Mouse (Mus musculus) CH12.LX (cell line): ENCODE results near the gene Stau1. TPM values are rescaled to one million over a fixed set of nuclear protein-coding genes. Genes with fewer than 3 reads are reported as not detected.

Experiments
- DNase-seq: peaks from one replicate; pipeline ENCODE4 v3.0.0-alpha.2; 2013; ENCODE audit errors: extremely low read depth
- H3K27ac ChIP-seq: 2 replicates; pipeline ENCODE4 v1.5.1; 2012; ENCODE audit warnings: low read depth, mild to moderate bottlenecking, control low read depth, moderate library complexity; ENCODE audit not compliant: insufficient read depth
- H3K27me3 ChIP-seq: replicated peaks from 2 replicates; pipeline ENCODE3; 2012; ENCODE audit warnings: inconsistent platforms
- H3K36me3 ChIP-seq, 2 experiments: replicated peaks in 1 of 2; 2 replicates each; pipeline versions ENCODE3 to v1.6.1; 2012; ENCODE audit warnings: inconsistent platforms in 1 of 2, low read length in 1 of 2, mild to moderate bottlenecking in 1 of 2, mixed read lengths in 1 of 2, moderate library complexity in 1 of 2; ENCODE audit not compliant: control insufficient read depth in 1 of 2, insufficient read depth in 1 of 2
- H3K4me1 ChIP-seq, 2 experiments: 2 replicates each; pipeline ENCODE4 v1.6.1; 2012; ENCODE audit warnings: inconsistent platforms in 1 of 2, moderate library complexity in 1 of 2; ENCODE audit not compliant: insufficient read depth in 2 of 2, control insufficient read depth in 1 of 2
- H3K4me2 ChIP-seq: 2 replicates; pipeline ENCODE4 v1.6.1; 2012; ENCODE audit warnings: low read depth, mild to moderate bottlenecking, control low read depth; ENCODE audit not compliant: poor library complexity, insufficient read depth, severe bottlenecking
- H3K4me3 ChIP-seq, 3 experiments: fragments of 150-350 bp in 1 of 3; sonication (generic) in 1 of 3; replicated peaks in 1 of 3; 2 replicates each; pipeline versions ENCODE3 to v1.5.1; 2011 to 2012; ENCODE audit warnings: low read depth in 2 of 3, low read length in 2 of 3, mild to moderate bottlenecking in 2 of 3, moderate library complexity in 2 of 3, control low read depth in 1 of 3, improper control_type of control experiment in 1 of 3, inconsistent platforms in 1 of 3, mixed read lengths in 1 of 3; ENCODE audit not compliant: poor library complexity in 1 of 3
- H3K79me2 ChIP-seq: replicated peaks from 2 replicates; pipeline ENCODE4 v1.6.1; 2012; ENCODE audit warnings: mild to moderate bottlenecking, moderate library complexity; ENCODE audit not compliant: control insufficient read depth, poor library complexity, insufficient read depth, severe bottlenecking; ENCODE audit errors: extremely low read depth
- H3K9ac ChIP-seq: 2 replicates; pipeline ENCODE4 v1.6.1; 2012; ENCODE audit warnings: low read depth, mild to moderate bottlenecking, control low read depth, moderate library complexity; ENCODE audit not compliant: insufficient read depth
- H3K9me3 ChIP-seq: replicated peaks from 2 replicates; pipeline ENCODE3; 2012; ENCODE audit warnings: low read length, inconsistent platforms, mixed read lengths
- BHLHE40 ChIP-seq: IDR thresholded peaks from 2 replicates; pipeline ENCODE4 v1.6.1; 2011; ENCODE audit warnings: mild to moderate bottlenecking, low read depth, low read length, improper control_type of control experiment
- CHD1 ChIP-seq: IDR thresholded peaks from 2 replicates; pipeline ENCODE4 v1.6.1; 2012; ENCODE audit warnings: low read depth, low read length, improper control_type of control experiment, inconsistent platforms
- CHD2 ChIP-seq: IDR thresholded peaks from 2 replicates; pipeline ENCODE4 v1.6.1; 2011; ENCODE audit warnings: low read length, improper control_type of control experiment
- CTCF ChIP-seq, 2 experiments: IDR thresholded peaks in 1 of 2; conservative IDR thresholded peaks in 1 of 2; 2 replicates each; pipeline ENCODE4 v1.5.1; 2011 to 2012; ENCODE audit warnings: low read depth in 2 of 2, low read length in 2 of 2, improper control_type of control experiment in 1 of 2, inconsistent platforms in 1 of 2, mild to moderate bottlenecking in 1 of 2, moderate library complexity in 1 of 2
- E2F4 ChIP-seq: IDR thresholded peaks from 2 replicates; pipeline ENCODE4 v1.6.1; 2011; ENCODE audit warnings: low read depth, low read length, improper control_type of control experiment; ENCODE audit not compliant: insufficient replicate concordance
- ELF1 ChIP-seq: IDR thresholded peaks from 2 replicates; pipeline ENCODE4 v1.6.1; 2014; ENCODE audit warnings: low read depth, mild to moderate bottlenecking, inconsistent platforms, low read length, improper control_type of control experiment
- EP300 ChIP-seq: IDR thresholded peaks from 2 replicates; pipeline ENCODE4 v1.6.1; 2011; ENCODE audit warnings: low read length, improper control_type of control experiment
- ETS1 ChIP-seq: conservative IDR thresholded peaks from 2 replicates; pipeline ENCODE4 v1.6.1; 2012; ENCODE audit warnings: low read depth, mild to moderate bottlenecking, inconsistent platforms, low read length, improper control_type of control experiment, moderate library complexity
- GABPA ChIP-seq: IDR thresholded peaks from 2 replicates; pipeline ENCODE4 v1.6.1; 2012; ENCODE audit warnings: low read depth, low read length, improper control_type of control experiment, inconsistent platforms; ENCODE audit not compliant: insufficient replicate concordance
- HCFC1 ChIP-seq: IDR thresholded peaks from 2 replicates; pipeline ENCODE4 v1.6.1; 2012; ENCODE audit warnings: low read depth, mild to moderate bottlenecking, inconsistent platforms, low read length, improper control_type of control experiment
- IRF4 ChIP-seq: IDR thresholded peaks from 2 replicates; pipeline ENCODE4 v1.6.1; 2014; ENCODE audit warnings: low read depth, mild to moderate bottlenecking, inconsistent platforms, low read length, improper control_type of control experiment
- JUN ChIP-seq: IDR thresholded peaks from 2 replicates; pipeline ENCODE4 v1.6.1; 2011; ENCODE audit warnings: low read depth, mild to moderate bottlenecking, low read length, improper control_type of control experiment, moderate library complexity; ENCODE audit not compliant: insufficient read depth
- JUND ChIP-seq: conservative IDR thresholded peaks from 2 replicates; pipeline ENCODE4 v1.6.1; 2011; ENCODE audit warnings: low read depth, low read length, improper control_type of control experiment
- KAT2A ChIP-seq: IDR thresholded peaks from 2 replicates; pipeline ENCODE4 v1.6.1; 2012; ENCODE audit warnings: low read length, improper control_type of control experiment, inconsistent platforms; ENCODE audit not compliant: insufficient replicate concordance
- MAFK ChIP-seq: IDR thresholded peaks from 2 replicates; pipeline ENCODE4 v1.6.1; 2011; ENCODE audit warnings: low read length, improper control_type of control experiment; ENCODE audit not compliant: insufficient replicate concordance
- MAX ChIP-seq: IDR thresholded peaks from 2 replicates; pipeline ENCODE4 v1.6.1; 2011; ENCODE audit warnings: low read length, improper control_type of control experiment
- MAZ ChIP-seq: IDR thresholded peaks from 2 replicates; pipeline ENCODE4 v1.6.1; 2012; ENCODE audit warnings: low read depth, mild to moderate bottlenecking, inconsistent platforms, low read length, improper control_type of control experiment, moderate library complexity
- MEF2A ChIP-seq: IDR thresholded peaks from 2 replicates; pipeline ENCODE4 v1.6.1; 2014; ENCODE audit warnings: low read depth, mild to moderate bottlenecking, inconsistent platforms, low read length, improper control_type of control experiment, borderline replicate concordance
- MXI1 ChIP-seq: IDR thresholded peaks from 2 replicates; pipeline ENCODE4 v1.6.1; 2011; ENCODE audit warnings: mild to moderate bottlenecking, low read depth, low read length, improper control_type of control experiment
- MYC ChIP-seq: IDR thresholded peaks from 2 replicates; pipeline ENCODE4 v1.6.1; 2011; ENCODE audit warnings: low read depth, mild to moderate bottlenecking, improper control_type of control experiment, low read length
- NELFE ChIP-seq: IDR thresholded peaks from 2 replicates; pipeline ENCODE4 v1.6.1; 2011; ENCODE audit warnings: low read depth, low read length, improper control_type of control experiment
- NRF1 ChIP-seq: IDR thresholded peaks from 2 replicates; pipeline ENCODE4 v1.6.1; 2014; ENCODE audit warnings: low read depth, mild to moderate bottlenecking, inconsistent platforms, low read length, improper control_type of control experiment, moderate library complexity
- PAX5 ChIP-seq: IDR thresholded peaks from 2 replicates; pipeline ENCODE4 v1.6.1; 2012; ENCODE audit warnings: low read length, inconsistent platforms, mixed read lengths
- POLR2A ChIP-seq: IDR thresholded peaks from 2 replicates; pipeline ENCODE4 v1.6.1; 2011; ENCODE audit warnings: low read depth, mild to moderate bottlenecking, improper control_type of control experiment, low read length
- POLR2AphosphoS2 ChIP-seq: IDR thresholded peaks from 2 replicates; pipeline ENCODE4 v1.6.1; 2011; ENCODE audit warnings: low read depth, low read length, improper control_type of control experiment
- RAD21 ChIP-seq: IDR thresholded peaks from 2 replicates; pipeline ENCODE4 v1.6.1; 2011; ENCODE audit warnings: low read depth, mild to moderate bottlenecking, low read length, improper control_type of control experiment, moderate library complexity
- RCOR1 ChIP-seq: conservative IDR thresholded peaks from 2 replicates; pipeline ENCODE4 v1.6.1; 2012; ENCODE audit warnings: low read depth, mild to moderate bottlenecking, inconsistent platforms, low read length, improper control_type of control experiment
- SIN3A ChIP-seq: IDR thresholded peaks from 2 replicates; pipeline ENCODE4 v1.6.1; 2012; ENCODE audit warnings: low read length, improper control_type of control experiment, inconsistent platforms
- SMC3 ChIP-seq: IDR thresholded peaks from 2 replicates; pipeline ENCODE4 v1.6.1; 2011; ENCODE audit warnings: low read depth, low read length, improper control_type of control experiment
- TBP ChIP-seq: conservative IDR thresholded peaks from 2 replicates; pipeline ENCODE4 v1.6.1; 2011; ENCODE audit warnings: low read depth, low read length, improper control_type of control experiment
- TCF12 ChIP-seq: IDR thresholded peaks from 2 replicates; pipeline ENCODE4 v1.6.1; 2014; ENCODE audit warnings: low read depth, mild to moderate bottlenecking, inconsistent platforms, low read length, improper control_type of control experiment
- UBTF ChIP-seq: IDR thresholded peaks from 2 replicates; pipeline ENCODE4 v1.6.1; 2012; ENCODE audit warnings: low read depth, mild to moderate bottlenecking, inconsistent platforms, low read length, improper control_type of control experiment, moderate library complexity
- USF1 ChIP-seq: IDR thresholded peaks from 2 replicates; pipeline ENCODE4 v1.6.1; 2014; ENCODE audit warnings: low read depth, mild to moderate bottlenecking, inconsistent platforms, low read length, improper control_type of control experiment
- USF2 ChIP-seq: conservative IDR thresholded peaks from 2 replicates; pipeline ENCODE4 v1.6.1; 2011; ENCODE audit warnings: low read depth, low read length, improper control_type of control experiment
- ZC3H11A ChIP-seq: IDR thresholded peaks from 2 replicates; pipeline ENCODE4 v1.6.1; 2012; ENCODE audit warnings: low read depth, mild to moderate bottlenecking, inconsistent platforms, low read length, improper control_type of control experiment
- ZKSCAN1 ChIP-seq: IDR thresholded peaks from 2 replicates; pipeline ENCODE4 v1.6.1; 2012; ENCODE audit warnings: low read depth, inconsistent platforms, low read length, improper control_type of control experiment, borderline replicate concordance
- ZMIZ1 ChIP-seq: IDR thresholded peaks from 2 replicates; pipeline ENCODE4 v1.6.1; 2012; ENCODE audit warnings: low read depth, mild to moderate bottlenecking, inconsistent platforms, low read length, improper control_type of control experiment
- ZNF384 ChIP-seq: IDR thresholded peaks from 2 replicates; pipeline ENCODE4 v1.6.1; 2012; ENCODE audit warnings: low read depth, low read length, improper control_type of control experiment, inconsistent platforms
- dilution Hi-C: fragments of 300-500 bp; cut with MboI; formaldehyde crosslinking; loops from 2 replicates; pipeline ENCODE4 v1.14.3; 2020; ENCODE audit warnings: low sequenced_read_pairs; ENCODE audit not compliant: extremely low pct_unique_long_range_greater_than_20kb, extremely low pct_ligation_motif_present
- in situ Hi-C: fragments of 300-500 bp; cut with MboI; formaldehyde crosslinking; loops from 3 replicates; pipeline ENCODE4 v1.14.3; 2019; ENCODE audit warnings: low sequenced_read_pairs, low pct_ligation_motif_present, low pct_unique_long_range_greater_than_20kb, mixed read lengths
- polyA plus RNA-seq: library from polyadenylated mRNA; unstranded; fragments of >175 nt; gene quantifications from 2 replicates; pipeline ENCODE4 v1.2.1, GENCODE M21; 2012; ENCODE audit warnings: low read depth; ENCODE audit not compliant: insufficient read length
- total RNA-seq, 2 experiments: library from RNA; depleted of rRNA; stranded (reverse); fragments of 300-350 nt in 1 of 2; fragments of >200 nt in 1 of 2; gene quantifications; 2 replicates each; pipeline ENCODE4 v1.2.3; 2012 to 2014

Stau1 gene
- total and polyA plus RNA-seq, 3 experiments, result 8.0 to 36.2 (median 10.3) TPM

GRCm38 (mm10) chr2:166974177-166974872, 21.8 kb downstream of the Stau1 start:
- peaks cover 53% of the 10 kb centered on the region for H3K79me2 ChIP-seq
- H3K9ac ChIP-seq, result no peak overlapping the region
- H3K9me3 ChIP-seq, result no peaks in the 10 kb centered on the region
- dilution Hi-C loops (no loop called here), in situ Hi-C loops (no loop called here)
- peaks cover 13 to 82% of the 10 kb centered on the region in 2 experiments for H3K4me1 ChIP-seq
- H3K36me3 ChIP-seq, result peaks cover 0 to 2% of the 10 kb centered on the region in 2 experiments
- peak overlapping the region in 1 of 3 experiments; percentile 7 for H3K4me3 ChIP-seq
- H3K27me3 ChIP-seq, result no peaks in the 10 kb centered on the region
- peak overlapping the region; percentile 88 for H3K27ac ChIP-seq
- H3K4me2 ChIP-seq, result peak overlapping the region; percentile 24; the same call in 1 of the 2 replicates
- peak; percentile 45 for DNase-seq
- TF ChIP-seq NELFE, result no peak
- TF ChIP-seq MAZ, result 0 out of 2 replicates have a peak, but pooled peaks have one; percentile 38
- TF ChIP-seq ETS1, result no peak
- TF ChIP-seq ZMIZ1, result no peak
- no peak for TF ChIP-seq MEF2A
- TF ChIP-seq E2F4, result no peak
- TF ChIP-seq IRF4, result no peak; the same call in 1 of the 2 replicates
- TF ChIP-seq SIN3A, result peak; percentile 74; the same call in 1 of the 2 replicates
- no peak for TF ChIP-seq POLR2A
- TF ChIP-seq GABPA, result no peak
- 0 out of 2 replicates have a peak, but pooled peaks have one; percentile 9 for TF ChIP-seq TCF12
- no peak for TF ChIP-seq USF2
- 0 out of 2 replicates have a peak, but pooled peaks have one; percentile 7 for TF ChIP-seq ELF1
- TF ChIP-seq HCFC1, result 0 out of 2 replicates have a peak, but pooled peaks have one; percentile 24
- no peak for TF ChIP-seq PAX5
- TF ChIP-seq KAT2A, result no peak
- TF ChIP-seq CHD1, result peak; percentile 91
- TF ChIP-seq NRF1, result no peak
- 0 out of 2 replicates have a peak, but pooled peaks have one; percentile 2 for TF ChIP-seq MAX
- no peak for TF ChIP-seq JUN
- TF ChIP-seq MXI1, result peak; percentile 73
- no peak for TF ChIP-seq CTCF (conservative IDR thresholded peaks at IDR 0.05 in 1 of 2, IDR thresholded peaks at IDR 0.05 in 1 of 2; ENCODE audit: low read depth in 2 of 2, low read length in 2 of 2)
- TF ChIP-seq JUND, result no peak
- TF ChIP-seq ZC3H11A, result no peak
- no peak for TF ChIP-seq USF1
- TF ChIP-seq TBP, result no peak
- no peak for TF ChIP-seq UBTF
- TF ChIP-seq POLR2AphosphoS2, result no peak
- no peak for TF ChIP-seq RAD21
- TF ChIP-seq ZKSCAN1, result no peak
- TF ChIP-seq SMC3, result no peak
- peak; percentile 60 for TF ChIP-seq MYC
- no peak; the same call in 1 of the 2 replicates for TF ChIP-seq CHD2
- TF ChIP-seq BHLHE40, result no peak; the same call in 1 of the 2 replicates
- peak; percentile 58 for TF ChIP-seq EP300
- no peak for TF ChIP-seq ZNF384
- TF ChIP-seq MAFK, result no peak
- TF ChIP-seq RCOR1, result no peak
